Mouse (Mus musculus): ENCODE results near the gene Krt34.

The Krt34 gene

GRCm38 (mm10) chr11:100004846-100005245 lies 36.5 kb downstream of the Krt34 start:
- no peak for DNase-seq (ENCODE audit: extremely low read depth, low read depth)

DNA sequence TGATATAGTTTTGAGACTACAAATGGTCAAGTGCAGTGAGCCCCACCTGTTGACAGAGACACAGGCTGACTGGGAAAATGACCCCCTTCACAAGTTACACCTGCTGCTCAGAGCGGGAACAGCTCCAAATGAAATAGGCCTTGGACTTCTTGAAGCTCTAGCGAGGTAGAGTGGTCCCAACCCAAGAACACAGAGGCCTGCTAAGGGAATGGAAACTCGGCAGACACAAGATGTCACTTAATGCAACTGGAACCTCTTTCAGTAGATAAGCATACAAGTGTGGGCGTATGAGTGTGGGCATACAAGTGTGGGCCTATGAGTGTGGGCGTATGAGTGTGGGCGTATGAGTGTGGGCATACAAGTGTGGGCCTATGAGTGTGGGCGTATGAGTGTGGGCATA lies 42.3 kb downstream of the Krt34 start:
- DNase-seq (ENCODE audit: extremely low read depth, low read depth): no peak

DNA sequence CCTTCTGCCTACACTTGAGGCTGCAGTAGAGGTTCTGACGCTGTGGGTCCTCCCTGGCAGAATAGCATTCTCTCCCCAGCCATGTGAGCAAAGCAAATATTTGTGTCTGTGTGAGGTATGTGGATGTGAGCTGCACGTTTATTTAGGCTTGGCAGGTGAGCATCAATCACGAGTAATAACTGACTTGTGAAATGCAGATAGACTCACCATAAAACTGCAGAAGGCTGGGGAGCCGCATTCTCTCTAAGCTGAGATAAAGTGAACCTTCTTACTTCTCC lies 47.0 kb downstream of the Krt34 start:
- no peak for DNase-seq (ENCODE audit: extremely low read depth, low read depth)

DNA sequence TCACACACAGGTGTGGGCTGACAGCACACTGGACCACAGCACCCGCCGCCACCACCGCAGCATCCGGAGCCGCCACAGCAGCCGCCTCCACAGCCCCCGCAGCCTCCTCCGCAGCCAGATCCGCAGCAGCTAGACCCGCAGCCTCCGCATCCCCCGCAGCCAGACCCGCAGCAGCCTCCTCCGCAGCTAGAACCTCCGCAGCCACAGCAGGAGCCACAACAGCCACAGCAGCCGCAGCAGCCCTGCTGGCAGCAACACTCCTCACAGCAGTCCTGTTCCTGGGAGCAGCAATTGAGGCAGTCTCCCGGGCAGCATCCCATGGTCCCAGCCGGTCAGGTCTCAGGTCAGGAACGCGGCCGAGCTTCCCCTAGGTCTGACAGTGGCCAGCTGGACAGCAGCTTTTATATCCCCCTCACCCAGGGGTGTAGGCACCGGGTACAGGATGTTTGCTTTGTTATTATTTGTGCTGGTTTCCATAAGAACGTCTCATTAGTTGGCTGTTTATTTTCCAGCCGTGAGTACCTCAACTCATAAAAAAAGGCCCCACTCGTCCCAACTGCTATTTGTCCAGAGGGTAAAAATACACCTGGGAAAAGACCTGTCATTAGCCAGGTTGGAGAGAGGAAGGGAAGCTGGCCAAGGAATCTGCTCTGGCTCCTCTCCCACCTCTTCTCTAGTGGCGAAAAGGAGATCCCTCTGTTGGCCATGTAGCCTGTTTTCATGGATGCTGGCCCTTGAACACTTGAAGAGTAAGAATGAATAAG lies 47.6 kb downstream of the Krt34 start, which contains the start of gene Krtap17-1:
Gene Krtap17-1 (minus strand): TSS at position 375 of the 764 bp plus-strand sequence.
- DNase-seq (ENCODE audit: extremely low read depth, low read depth): no peak

DNA sequence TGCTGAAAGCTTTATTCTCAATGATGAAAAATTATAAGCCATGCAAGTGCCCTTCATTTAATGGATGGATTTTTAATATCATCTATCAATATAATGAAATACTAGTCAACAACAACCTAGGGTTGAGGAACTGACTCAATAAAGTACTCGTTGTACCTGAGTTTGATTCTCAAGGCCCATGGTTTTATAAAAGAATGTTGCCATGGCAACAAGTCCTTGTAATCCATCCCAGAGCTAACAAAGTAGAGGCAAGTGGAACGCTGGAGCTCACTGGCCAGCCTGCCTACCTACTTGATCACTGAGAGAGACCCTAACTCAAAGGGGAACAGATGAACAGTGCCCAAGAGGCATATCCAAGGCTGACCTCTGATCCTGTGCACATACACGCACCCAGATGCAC lies 50.8 kb downstream of the Krt34 start:
- DNase-seq (ENCODE audit: extremely low read depth, low read depth): no peak

DNA sequence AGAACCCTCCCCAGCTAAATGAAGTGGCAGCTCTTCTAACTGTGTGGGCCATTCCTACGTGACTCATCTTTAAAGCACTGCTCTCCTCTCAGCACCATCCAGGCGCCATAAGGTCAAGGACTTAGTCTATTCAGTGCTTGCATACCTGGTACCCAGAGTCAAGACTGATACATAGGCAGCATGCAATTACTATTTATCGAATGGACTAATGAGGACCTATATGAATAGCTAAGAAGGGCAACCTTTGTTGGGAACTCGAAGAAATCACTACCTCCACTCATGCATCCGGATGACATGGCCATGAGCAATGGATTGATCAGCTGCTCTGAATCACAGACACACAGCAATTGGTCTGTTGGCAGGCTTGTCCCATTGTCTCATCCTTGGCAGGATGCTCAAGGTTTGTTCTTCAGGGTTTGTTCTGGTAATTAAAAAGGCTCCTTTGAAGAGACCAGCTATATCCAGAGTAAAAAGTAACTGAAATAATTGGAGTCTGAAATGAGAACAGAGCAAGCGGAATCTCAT lies 51.4 kb downstream of the Krt34 start:
- DNase-seq (ENCODE audit: extremely low read depth, low read depth): no peak

DNA sequence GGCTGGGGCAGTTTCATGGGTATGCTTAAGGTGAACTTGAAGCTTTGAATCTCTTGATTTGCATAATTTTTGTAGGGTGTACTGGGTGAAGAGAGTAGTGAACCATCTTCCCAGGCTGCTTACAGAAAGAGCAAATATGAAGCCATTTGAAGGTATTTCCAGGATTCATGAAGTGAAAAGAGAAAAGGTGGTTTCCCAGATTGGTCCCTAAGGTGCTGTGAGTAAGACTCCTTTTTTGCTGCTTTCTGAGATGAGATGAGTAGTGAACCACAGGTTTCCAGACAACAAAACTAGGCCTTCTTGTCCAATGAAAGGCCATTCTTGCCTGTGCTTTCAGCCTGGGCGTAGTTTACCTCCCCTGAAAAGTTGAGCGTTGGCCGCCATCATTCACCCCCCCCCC lies 52.8 kb downstream of the Krt34 start:
- no peak for DNase-seq (ENCODE audit: extremely low read depth, low read depth)
